Mouse (Mus musculus) limb, embryonic 14.5 days (tissue): ENCODE measurements at regions not wholly inside any gene's neighbourhood (a gene's known extent, or its start where the extent isn't known, plus 50 kb on each side); places are given as distances from the start of the nearest gene placed in this dataset.

Source experiments
- ATAC-seq: fragments of 200-750 bp; cut with Nextera tagmentation; 2 replicates; pipeline ENCODE4 v1.8.0; 2017; ENCODE audit warnings: low read depth, moderate number of reproducible peaks, moderate TSS enrichment; ENCODE audit not compliant: low FRiP score
- DNase-seq: peaks from one replicate; pipeline ENCODE4 v3.0.0-alpha.2; 2015; ENCODE audit warnings: low spot score
- H3K27ac ChIP-seq: fragments of 300-500 bp; sonication (generic); replicated peaks from 2 replicates; pipeline ENCODE4 v1.5.1; 2014; ENCODE audit warnings: low read depth, mild to moderate bottlenecking, low read length, moderate library complexity, mixed read lengths
- H3K27me3 ChIP-seq: fragments of 300-500 bp; sonication (generic); 2 replicates; pipeline ENCODE4 v1.6.1; 2014; ENCODE audit warnings: low read length, mixed read lengths; ENCODE audit not compliant: control insufficient read depth, insufficient read depth
- H3K36me3 ChIP-seq: fragments of 300-500 bp; sonication (generic); 2 replicates; pipeline ENCODE4 v1.6.1; 2014; ENCODE audit warnings: mild to moderate bottlenecking, low read length, moderate library complexity, mixed read lengths; ENCODE audit not compliant: control insufficient read depth, insufficient read depth
- H3K4me1 ChIP-seq: fragments of 300-500 bp; sonication (generic); 2 replicates; pipeline ENCODE4 v1.6.1; 2014; ENCODE audit warnings: antibody characterized with exemption, low read length, mixed read lengths; ENCODE audit not compliant: control insufficient read depth, insufficient read depth
- H3K4me2 ChIP-seq: fragments of 300-500 bp; sonication (generic); replicated peaks from 2 replicates; pipeline ENCODE4 v1.6.1; 2014; ENCODE audit warnings: low read depth, mild to moderate bottlenecking, low read length, moderate library complexity; ENCODE audit not compliant: severe bottlenecking
- H3K4me3 ChIP-seq: fragments of 300-500 bp; sonication (generic); replicated peaks from 2 replicates; pipeline ENCODE4 v1.5.1; 2014; ENCODE audit warnings: low read length
- H3K9ac ChIP-seq: fragments of 300-500 bp; sonication (generic); 2 replicates; pipeline ENCODE4 v1.6.1; 2014; ENCODE audit warnings: mild to moderate bottlenecking, low read depth, low read length, moderate library complexity; ENCODE audit not compliant: severe bottlenecking
- H3K9me3 ChIP-seq: fragments of 300-500 bp; sonication (generic); 2 replicates; pipeline ENCODE4 v1.6.1; 2016; ENCODE audit warnings: low read length; ENCODE audit not compliant: control insufficient read depth
- POLR2A ChIP-seq: fragments of 200-500 bp; IDR thresholded peaks from 2 replicates; pipeline ENCODE4 v1.8.0; 2012; ENCODE audit warnings: inconsistent platforms, mild to moderate bottlenecking, moderate library complexity, borderline replicate concordance; ENCODE audit not compliant: insufficient read depth, insufficient read length; ENCODE audit errors: extremely low read depth
- WGBS: fragments of 180-500 bp; shearing (Covaris S2); extraction: QIAGEN DNeasy Blood & Tissue Kit; methylation state at CpG from one replicate; pipeline ENCODE4 v1.1.7; 2014; 5-methylcytosine and 5-hydroxymethylcytosine counted together

- TF ChIP-seq POLR2A: no peak
- WGBS: 58% methylated on average over 6 of the region's 6 CpGs
- no peaks in the 10 kb centered on the region for H3K36me3 ChIP-seq
- H3K9ac ChIP-seq: no peak overlapping the region
- H3K4me3 ChIP-seq: no peak overlapping the region
- H3K9me3 ChIP-seq: no peaks in the 10 kb centered on the region
- no peaks in the 10 kb centered on the region for H3K4me1 ChIP-seq
- no peaks in the 10 kb centered on the region for H3K27me3 ChIP-seq
- H3K27ac ChIP-seq: no peak overlapping the region
- no peak overlapping the region for H3K4me2 ChIP-seq
- DNase-seq: no peak
- no peak for ATAC-seq
These were observed 103.1 kb upstream of the Itga4 start for GRCm38 (mm10) chr2:79152031-79152694.

GRCm38 (mm10) chr2:79152695-79153057 lies 102.5 kb upstream of the Itga4 start:
- no peaks in the 10 kb centered on the region for H3K9me3 ChIP-seq
- H3K4me2 ChIP-seq: no peak overlapping the region
- no peak overlapping the region for H3K9ac ChIP-seq
- ATAC-seq (no peak), DNase-seq (no peak)
- no peaks in the 10 kb centered on the region for H3K27me3 ChIP-seq
- H3K36me3 ChIP-seq: no peaks in the 10 kb centered on the region
- no peak for TF ChIP-seq POLR2A
- H3K4me1 ChIP-seq: no peaks in the 10 kb centered on the region
- H3K27ac ChIP-seq: no peak overlapping the region
- WGBS: 81% methylated on average over 5 of the region's 5 CpGs
- H3K4me3 ChIP-seq: no peak overlapping the region

- ATAC-seq (no peak), DNase-seq (no peak)
- H3K27ac ChIP-seq: no peak overlapping the region
- H3K27me3 ChIP-seq: no peaks in the 10 kb centered on the region
- no peaks in the 10 kb centered on the region for H3K36me3 ChIP-seq
- H3K4me2 ChIP-seq: no peak overlapping the region
- H3K4me3 ChIP-seq: no peak overlapping the region
- TF ChIP-seq POLR2A: no peak
- no peak overlapping the region for H3K9ac ChIP-seq
- H3K9me3 ChIP-seq: no peaks in the 10 kb centered on the region
- WGBS: 51% methylated on average over 4 of the region's 4 CpGs
- no peaks in the 10 kb centered on the region for H3K4me1 ChIP-seq
These were observed 102.2 kb upstream of the Itga4 start for GRCm38 (mm10) chr2:79153070-79153469.

- no peaks in the 10 kb centered on the region for H3K4me1 ChIP-seq
- H3K4me2 ChIP-seq: no peak overlapping the region
- H3K36me3 ChIP-seq: no peaks in the 10 kb centered on the region
- no peak overlapping the region for H3K9ac ChIP-seq
- no peak overlapping the region for H3K4me3 ChIP-seq
- no peak for DNase-seq
- 74% methylated on average over 3 of the region's 3 CpGs for WGBS
- no peaks in the 10 kb centered on the region for H3K27me3 ChIP-seq
- no peak overlapping the region for H3K27ac ChIP-seq
- ATAC-seq: no peak
- H3K9me3 ChIP-seq: no peaks in the 10 kb centered on the region
- TF ChIP-seq POLR2A: no peak
These were observed 96.7 kb upstream of the Itga4 start for GRCm38 (mm10) chr2:79158450-79159055.

GRCm38 (mm10) chr2:79159336-79159735 lies 95.9 kb upstream of the Itga4 start:
- WGBS: 56% methylated on average over 5 of the region's 5 CpGs
- H3K4me3 ChIP-seq: no peak overlapping the region
- no peaks in the 10 kb centered on the region for H3K9me3 ChIP-seq
- no peak overlapping the region for H3K9ac ChIP-seq
- H3K4me1 ChIP-seq: no peaks in the 10 kb centered on the region
- no peak overlapping the region for H3K27ac ChIP-seq
- H3K27me3 ChIP-seq: no peaks in the 10 kb centered on the region
- no peaks in the 10 kb centered on the region for H3K36me3 ChIP-seq
- ATAC-seq (no peak), DNase-seq (no peak)
- no peak overlapping the region for H3K4me2 ChIP-seq
- no peak for TF ChIP-seq POLR2A
